Mouse (Mus musculus): ENCODE results near the gene Rasal2.
A peak's percentile ranks its signal among the peaks of the same experiment; 100 is the strongest.

Gene Rasal2

DNA sequence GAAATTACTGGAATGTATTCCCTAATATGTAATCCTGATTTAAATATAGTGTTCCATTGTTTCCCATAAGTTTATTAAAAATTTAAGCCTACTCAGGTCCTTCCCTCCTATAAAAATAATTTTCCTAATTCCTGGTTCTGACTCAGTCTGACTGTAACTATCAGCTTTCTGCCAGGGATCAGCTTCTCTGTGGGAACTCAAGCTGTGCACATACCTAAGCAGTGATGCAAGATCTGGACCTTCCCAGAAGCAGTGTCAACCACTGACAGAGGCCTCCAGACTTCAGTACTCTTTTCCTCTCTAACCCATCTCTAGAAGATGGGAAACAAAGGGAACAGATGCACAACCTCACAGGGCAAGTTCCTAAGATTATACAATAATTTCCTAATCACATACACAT, 68.9 kb downstream of the Rasal2 start:
- DNase-seq (ENCODE audit: low read depth, low spot score) = no peak

GRCm38 (mm10) chr1:157334834-157335233, 77.6 kb downstream of the Rasal2 start:
- no peak for DNase-seq (ENCODE audit: low read depth, low spot score)

DNA sequence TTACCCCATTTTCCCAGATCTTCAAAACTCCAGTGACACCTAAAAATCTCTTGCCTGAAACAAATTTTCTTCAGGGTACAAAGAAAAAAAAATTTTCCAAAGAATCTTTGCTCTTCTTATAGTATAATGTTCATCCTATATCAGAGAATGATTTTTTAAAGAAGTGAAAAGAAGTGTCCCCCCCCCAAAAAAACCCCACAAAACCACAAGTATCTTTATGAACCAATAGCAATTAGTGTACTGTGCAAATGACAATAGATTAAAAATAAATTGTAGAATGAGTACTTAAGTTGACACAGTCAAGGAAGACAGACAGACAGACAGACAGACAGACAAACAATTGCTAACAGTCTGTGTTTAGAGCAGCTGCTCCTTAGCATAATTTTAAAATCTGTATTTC, 84.3 kb downstream of the Rasal2 start:
- DNase-seq (ENCODE audit: low read depth, low spot score) = no peak

DNA sequence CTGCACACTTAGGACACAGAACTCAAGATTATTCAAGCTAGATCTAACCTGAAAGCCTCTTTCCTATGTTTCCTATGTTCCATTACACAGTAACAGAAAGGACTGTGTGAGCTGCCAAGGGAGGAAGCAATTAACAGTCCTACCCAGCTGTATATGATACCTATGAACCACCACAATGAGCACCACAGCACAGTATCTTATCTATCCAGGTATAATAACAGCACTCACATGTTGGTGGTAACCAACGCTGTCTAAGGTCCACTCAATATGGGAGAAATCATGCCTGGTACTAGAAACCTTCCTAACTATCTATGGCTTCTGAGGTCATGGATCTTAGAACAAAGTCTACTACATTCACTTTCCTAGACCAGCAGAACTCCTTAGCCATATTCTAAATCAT, 89.3 kb downstream of the Rasal2 start:
- no peak for DNase-seq (ENCODE audit: low read depth, low spot score)

DNA sequence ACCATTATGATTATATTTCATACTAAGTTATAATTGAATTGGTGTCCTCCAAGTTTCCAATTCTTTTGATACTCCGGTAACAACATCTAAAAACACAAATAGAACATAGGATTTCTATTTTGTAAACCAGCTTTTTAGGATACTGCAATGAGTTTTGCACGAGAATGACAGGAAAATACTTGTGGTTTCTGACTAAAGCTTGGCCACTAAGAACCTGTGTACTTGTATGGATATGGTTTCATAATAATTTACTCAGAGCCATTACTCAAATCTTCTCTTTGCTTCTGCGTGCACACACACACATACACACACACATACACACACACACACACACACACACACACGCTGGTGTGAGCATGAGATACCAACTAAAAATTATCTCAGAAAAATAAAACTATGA, 93.5 kb downstream of the Rasal2 start:
- DNase-seq (ENCODE audit: low read depth, low spot score) = no peak

- no peak for DNase-seq (ENCODE audit: low read depth, low spot score)
Measured at GRCm38 (mm10) chr1:157301266-157301665, 111.1 kb downstream of the Rasal2 start.

- DNase-seq (ENCODE audit: low read depth, low spot score) = no peak
Measured at GRCm38 (mm10) chr1:157299559-157299958, 112.8 kb downstream of the Rasal2 start.

- DNase-seq (ENCODE audit: low read depth, low spot score) = no peak
Measured at GRCm38 (mm10) chr1:157298990-157299389, 113.4 kb downstream of the Rasal2 start.

DNA sequence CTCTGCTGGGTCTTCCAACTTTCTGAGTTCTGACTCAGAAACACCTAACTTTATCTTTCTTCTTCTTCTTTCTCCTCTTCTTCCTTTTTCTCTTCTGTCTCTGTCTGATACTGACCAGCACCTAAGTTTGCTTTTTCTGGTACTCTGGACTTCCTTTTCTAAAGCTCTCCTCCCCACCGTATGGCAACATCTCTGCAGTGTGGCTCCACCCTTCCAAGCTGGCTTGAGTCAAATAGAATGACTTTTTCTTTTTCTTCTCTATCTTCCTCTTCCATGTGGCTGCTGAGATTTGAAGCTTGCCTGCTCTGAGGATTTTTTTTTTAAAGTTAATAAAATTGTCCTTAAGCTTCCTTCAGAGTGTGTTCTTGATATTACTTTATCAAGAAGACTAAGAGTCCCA, 115.3 kb downstream of the Rasal2 start:
- DNase-seq (ENCODE audit: low read depth, low spot score) = no peak

DNA sequence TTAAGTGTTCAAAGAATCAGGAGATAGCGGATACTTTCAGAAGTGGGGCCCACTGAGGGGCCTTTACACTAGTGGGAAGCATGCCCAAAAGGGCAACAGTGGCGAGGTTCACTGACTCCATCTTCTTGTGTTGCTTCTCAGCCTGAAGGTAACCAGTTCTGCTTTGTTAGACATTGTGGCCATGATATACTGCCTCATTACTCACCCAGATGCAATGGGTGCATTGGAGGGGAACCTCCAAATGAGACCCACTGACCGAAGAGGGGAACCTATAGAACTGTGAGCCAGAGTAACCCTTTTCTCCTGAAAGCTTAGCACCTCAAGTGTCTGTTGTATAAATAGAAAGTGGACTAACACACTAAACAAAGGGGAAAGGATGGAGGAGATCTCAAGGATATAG, 116.5 kb downstream of the Rasal2 start:
- no peak for DNase-seq (ENCODE audit: low read depth, low spot score)

GRCm38 (mm10) chr1:157290173-157290572, 122.2 kb downstream of the Rasal2 start:
- no peak for DNase-seq (ENCODE audit: low read depth, low spot score)

- no peak for DNase-seq (ENCODE audit: low read depth, low spot score)
Measured at GRCm38 (mm10) chr1:157289251-157289650, 123.1 kb downstream of the Rasal2 start.

DNA sequence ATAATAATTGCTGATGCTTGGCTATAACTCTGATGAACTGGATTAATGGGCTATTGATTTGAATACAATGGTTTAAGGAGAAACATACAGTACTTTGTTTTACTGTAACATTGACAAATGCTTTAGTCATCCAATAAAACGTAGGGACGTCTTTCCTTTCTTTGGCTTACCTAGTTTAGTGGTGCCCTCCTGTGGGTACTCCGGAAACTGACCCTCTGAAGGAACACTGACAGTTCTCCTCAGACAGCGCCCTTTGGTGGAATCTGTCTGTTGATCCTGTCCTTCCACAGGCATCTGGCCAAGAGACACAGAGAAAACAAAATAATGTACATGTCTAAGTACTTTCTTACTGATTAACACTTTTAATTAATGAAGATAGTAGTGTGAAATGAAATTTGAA, 125.8 kb downstream of the Rasal2 start:
- DNase-seq (ENCODE audit: low read depth, low spot score) = peak; percentile 62

DNA sequence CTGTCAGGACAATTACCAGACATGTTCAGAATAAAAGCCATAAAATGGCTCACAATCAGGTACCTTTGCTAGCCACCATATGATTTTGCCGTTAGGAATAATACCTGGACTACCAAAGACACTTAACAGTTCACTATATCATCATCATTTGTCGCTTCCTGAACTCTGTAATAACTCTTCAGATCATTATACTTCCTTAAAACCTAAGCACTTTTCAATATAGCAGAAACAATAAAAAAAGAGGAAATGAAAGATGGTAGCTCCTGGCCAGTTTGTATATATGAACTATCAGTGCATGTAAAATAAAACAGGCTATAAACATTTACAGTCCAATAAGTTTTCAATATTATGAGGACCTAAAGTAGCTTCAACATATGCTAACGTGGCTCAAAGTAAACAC, 127.0 kb downstream of the Rasal2 start:
- no peak for DNase-seq (ENCODE audit: low read depth, low spot score)

- no peak for DNase-seq (ENCODE audit: low read depth, low spot score)
Measured at GRCm38 (mm10) chr1:157280781-157281180, 131.6 kb downstream of the Rasal2 start.

DNA sequence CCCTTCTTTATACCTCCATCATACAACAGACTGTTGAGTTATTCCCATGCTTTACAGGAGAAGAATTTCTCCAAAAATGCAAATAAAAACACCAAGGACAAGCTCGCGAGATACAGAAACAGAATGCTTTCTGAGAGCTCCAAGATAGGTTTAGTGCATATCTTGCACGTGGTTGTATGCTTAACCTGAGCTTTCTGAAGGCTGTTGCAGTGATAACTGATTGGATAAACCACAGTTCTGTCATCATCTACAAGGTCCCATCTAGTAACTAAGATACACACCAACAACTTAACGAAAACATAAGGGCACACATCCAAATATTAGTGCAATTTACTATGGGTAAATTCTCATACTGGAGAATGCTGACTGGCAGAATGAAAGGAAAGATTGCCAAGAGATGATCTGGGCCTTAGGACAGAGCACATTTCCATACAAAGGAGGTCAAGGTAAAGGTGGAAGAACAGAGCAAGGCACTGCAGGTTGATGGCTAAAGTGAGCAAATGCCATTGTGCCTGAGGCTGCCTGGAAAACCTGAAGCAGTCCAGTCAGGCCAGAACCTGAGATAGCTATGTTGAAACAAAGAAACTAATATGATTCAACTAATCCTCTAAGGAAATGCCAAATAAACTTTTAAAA, 136.6 kb downstream of the Rasal2 start:
- DNase-seq (ENCODE audit: low read depth, low spot score) = no peak

DNA sequence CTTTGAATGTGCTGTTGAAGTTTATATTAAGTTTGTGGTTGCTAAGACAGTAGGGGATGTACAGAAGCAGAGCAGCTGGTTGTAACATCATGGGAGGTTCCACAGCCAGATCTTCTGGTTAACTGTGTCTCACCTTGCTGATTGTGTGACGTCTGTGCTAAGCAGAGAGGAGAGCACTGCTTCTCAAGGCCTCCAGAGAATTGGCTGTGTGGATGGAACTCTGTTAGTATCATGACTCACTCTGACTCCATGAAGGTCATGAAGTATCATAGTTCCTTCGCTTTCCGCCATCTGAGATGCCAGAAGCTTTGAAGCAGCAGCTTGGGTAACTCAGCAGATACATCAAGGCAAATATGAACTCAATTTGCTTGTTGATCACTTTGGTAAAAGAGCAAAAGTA, 144.5 kb downstream of the Rasal2 start:
- no peak for DNase-seq (ENCODE audit: low read depth, low spot score)

DNA sequence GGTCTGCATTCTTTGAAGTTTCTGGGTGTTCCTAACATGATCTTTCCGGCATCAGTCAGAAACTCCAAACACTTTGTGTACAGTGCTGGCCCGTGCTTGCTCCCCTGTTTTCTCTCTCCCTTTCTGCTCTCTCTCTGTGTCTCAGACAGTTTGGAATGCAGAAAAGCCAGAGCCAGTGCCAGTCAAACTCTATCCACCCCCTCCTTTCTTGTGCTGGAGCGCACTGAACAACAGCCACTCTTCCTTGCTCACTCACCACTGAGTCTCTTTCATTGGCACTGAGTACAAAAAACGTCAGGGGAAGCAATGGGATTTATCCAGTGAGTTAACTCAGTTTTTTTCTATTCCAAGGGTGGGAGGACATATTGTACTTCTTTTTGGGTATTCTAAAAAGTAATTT, 155.8 kb downstream of the Rasal2 start:
- no peak for DNase-seq (ENCODE audit: low read depth, low spot score)

DNA sequence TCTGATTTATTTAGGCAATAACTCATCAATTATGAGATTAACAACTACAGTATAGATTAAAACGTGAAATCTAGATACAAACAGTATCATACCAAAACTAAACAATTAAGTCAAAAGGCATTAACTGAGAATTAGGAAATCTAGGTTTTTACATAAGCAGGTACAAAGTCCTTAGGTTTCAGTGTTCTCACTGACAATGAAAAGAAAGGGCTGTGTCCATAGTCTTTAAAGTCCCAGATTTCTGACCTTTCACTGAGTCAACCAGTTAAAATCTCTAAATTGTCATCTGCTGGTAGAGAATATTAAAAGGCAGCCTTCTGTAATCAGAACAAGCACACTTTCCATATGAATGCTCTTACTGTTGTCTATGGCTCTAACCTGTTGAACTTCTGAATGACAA, 156.6 kb downstream of the Rasal2 start:
- DNase-seq (ENCODE audit: low read depth, low spot score) = no peak

DNA sequence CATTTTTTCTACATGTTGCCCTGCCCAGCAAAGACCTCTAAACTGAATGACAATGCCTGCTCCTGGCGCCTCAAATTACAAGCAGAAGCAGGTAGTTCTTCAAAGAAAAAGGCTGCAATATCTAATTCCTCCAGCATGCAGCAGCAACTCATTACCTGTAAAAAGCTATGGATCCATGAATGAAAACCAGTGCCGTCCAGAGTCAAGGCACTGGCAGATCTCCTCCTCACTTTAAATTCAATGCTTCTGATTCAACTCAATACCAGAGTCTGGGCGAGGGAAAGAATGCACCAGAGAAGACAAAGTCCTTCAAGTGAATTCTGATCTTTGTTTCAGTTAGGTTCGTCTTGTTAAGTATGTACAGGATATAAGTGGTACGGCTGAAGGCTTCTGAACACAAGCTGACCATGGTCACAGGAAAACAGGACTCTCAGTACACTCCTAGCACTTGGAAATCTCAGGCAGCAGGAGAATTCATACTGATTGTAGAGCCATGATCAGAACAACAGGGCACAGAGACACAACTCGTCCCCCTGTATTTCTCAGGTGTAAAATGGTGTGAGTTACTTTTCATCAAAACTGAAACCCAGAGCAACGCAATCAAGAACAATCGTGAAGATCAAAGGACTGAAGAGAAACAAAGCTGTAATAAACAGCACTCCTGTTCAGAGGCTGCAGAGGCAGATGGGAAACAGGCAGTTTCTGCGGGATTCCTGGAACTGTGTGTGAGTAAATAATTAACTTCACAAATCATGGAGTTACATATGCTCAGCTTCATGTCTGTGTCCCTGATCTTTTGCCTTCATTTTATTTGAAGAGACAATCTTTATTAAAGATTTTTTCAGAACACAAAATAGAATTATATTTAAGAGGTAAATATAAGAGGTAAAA, 158.6 kb downstream of the Rasal2 start:
- peak; percentile 46 for DNase-seq (ENCODE audit: low read depth, low spot score)

- no peak for DNase-seq (ENCODE audit: low read depth, low spot score)
Measured at GRCm38 (mm10) chr1:157248112-157248511, 164.3 kb downstream of the Rasal2 start.

GRCm38 (mm10) chr1:157247341-157247740, 165.1 kb downstream of the Rasal2 start:
- no peak for DNase-seq (ENCODE audit: low read depth, low spot score)

DNA sequence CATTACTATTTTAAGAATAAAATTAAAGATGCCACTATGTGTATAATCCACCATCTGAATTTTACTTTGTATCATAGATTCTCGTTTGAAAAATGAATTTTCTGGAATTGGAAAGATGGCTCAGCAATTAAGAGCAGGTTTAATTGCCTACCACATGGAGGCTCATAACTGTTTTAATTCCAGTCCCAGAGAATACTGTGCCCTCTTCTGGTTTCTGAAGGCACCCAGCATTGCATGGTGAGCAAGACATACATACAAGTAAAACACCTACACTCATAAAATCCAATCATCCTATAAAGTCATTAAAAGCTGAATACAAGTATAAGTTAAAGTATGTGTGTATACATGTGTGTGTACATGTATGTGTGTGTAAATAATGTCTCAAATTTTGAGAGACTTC, 165.6 kb downstream of the Rasal2 start:
- DNase-seq (ENCODE audit: low read depth, low spot score) = no peak

Data from ES-CJ7 (cell line).